Mouse (Mus musculus) spleen, postnatal 14 days (tissue): Measurements from ENCODE around the gene Fzr1.

Experiments
- DNase-seq, 2 experiments: peaks; one replicate each; pipeline ENCODE4 v3.0.0; 2021 to 2022; ENCODE audit warnings: low spot score in 2 of 2

Gene Fzr1

GRCm38 (mm10) chr10:81377793-81378552, at the start of gene Fzr1:
TSS of gene Fzr1 (minus strand) at chr10:81378516.
- peak in 1 of 2 experiments; percentile 32 for DNase-seq

GRCm38 (mm10) chr10:81427804-81428506, 49.6 kb upstream of the Fzr1 start:
- DNase-seq, result no peak

GRCm38 (mm10) chr10:81427327-81427726, 49.0 kb upstream of the Fzr1 start:
- DNase-seq, result no peak

- DNase-seq, result peak in 1 of 2 experiments; percentile 18
These were observed 48.6 kb upstream of the Fzr1 start for GRCm38 (mm10) chr10:81426897-81427296.

- DNase-seq, result no peak
These were observed 47.9 kb upstream of the Fzr1 start for GRCm38 (mm10) chr10:81426081-81426671.

- peak in 1 of 2 experiments; percentile 6 for DNase-seq
These were observed 47.0 kb upstream of the Fzr1 start for GRCm38 (mm10) chr10:81425236-81425850.

GRCm38 (mm10) chr10:81424246-81425051, 46.1 kb upstream of the Fzr1 start:
- DNase-seq, result no peak

- DNase-seq, result peak in 1 of 2 experiments; percentile 0
These were observed 45.3 kb upstream of the Fzr1 start for GRCm38 (mm10) chr10:81423476-81424245.

- no peak for DNase-seq
These were observed 44.4 kb upstream of the Fzr1 start for GRCm38 (mm10) chr10:81422661-81423217.

GRCm38 (mm10) chr10:81422191-81422590, 43.9 kb upstream of the Fzr1 start:
- peak in 1 of 2 experiments; percentile 1 for DNase-seq

- DNase-seq, result peak in 1 of 2 experiments; percentile 5
These were observed 43.4 kb upstream of the Fzr1 start for GRCm38 (mm10) chr10:81421797-81422100.

GRCm38 (mm10) chr10:81421041-81421796, 42.9 kb upstream of the Fzr1 start:
- DNase-seq, result peak; percentile 0 to 5

GRCm38 (mm10) chr10:81420191-81420767, 42.0 kb upstream of the Fzr1 start:
- no peak for DNase-seq

GRCm38 (mm10) chr10:81419111-81419928, 41.0 kb upstream of the Fzr1 start:
- no peak for DNase-seq

- DNase-seq, result no peak
These were observed 40.1 kb upstream of the Fzr1 start for GRCm38 (mm10) chr10:81418216-81419070.

GRCm38 (mm10) chr10:81417227-81418215, 39.2 kb upstream of the Fzr1 start:
- DNase-seq, result no peak
